Mouse (Mus musculus) liver, embryonic 11.5 days (tissue): ENCODE data around the gene Dnajc16. TPM values are rescaled to one million over a fixed set of nuclear protein-coding genes. Genes with fewer than 3 reads are reported as not detected.

ENCODE experiments used
- polyA plus RNA-seq: library from polyadenylated mRNA; unstranded; fragments of >200 nt; fragmentation: Nextera tagmentation; extraction: Ambion mirVana; gene quantifications from 2 replicates; pipeline ENCODE4 v1.2.1, GENCODE M21; 2014

Gene Dnajc16
- polyA plus RNA-seq, 1 experiment from 2014 or later, result 4.0 TPM

Other genes with a start within 250 kb of the Dnajc16 start
- gene Fblim1, start 184.8 kb downstream of the Dnajc16 start, polyA plus RNA-seq, result 15.4 and 17.0 TPM in 2 replicates
- gene Tmem82, start 172.3 kb downstream of the Dnajc16 start, polyA plus RNA-seq, result 3.3 and 3.7 TPM in 2 replicates
- gene Slc25a34, start 167.1 kb downstream of the Dnajc16 start, polyA plus RNA-seq, result not detected in 2 replicates
- 2.1 and 3.4 TPM in 2 replicates for gene Plekhm2, start 126.0 kb downstream of the Dnajc16 start, polyA plus RNA-seq
- 2.7 TPM in 1 of 2 replicates, not detected in the other for gene Rsc1a1, start 105.3 kb downstream of the Dnajc16 start, polyA plus RNA-seq
- 29.3 and 31.4 TPM in 2 replicates for gene Ddi2, start 67.5 kb downstream of the Dnajc16 start, polyA plus RNA-seq
- gene Agmat, start 44.3 kb downstream of the Dnajc16 start, polyA plus RNA-seq, result 16.0 and 18.0 TPM in 2 replicates
- gene Casp9, start 2.7 kb upstream of the Dnajc16 start, polyA plus RNA-seq, result 16.5 and 18.3 TPM in 2 replicates
- not detected in 2 replicates for gene Cela2a, start 35.2 kb upstream of the Dnajc16 start, polyA plus RNA-seq
- not detected in 2 replicates for gene Ctrc, start 55.4 kb upstream of the Dnajc16 start, polyA plus RNA-seq
- 62.1 and 69.1 TPM in 2 replicates for gene Efhd2, start 84.0 kb upstream of the Dnajc16 start, polyA plus RNA-seq
- gene Fhad1, start 224.2 kb upstream of the Dnajc16 start, polyA plus RNA-seq, result 0.69 and 1.8 TPM in 2 replicates